Mouse (Mus musculus) megakaryocyte, embryonic 14.5 days (primary cell): ENCODE data around the gene Cd5.

Experiments used
- FLI1 ChIP-seq: IDR thresholded peaks from 2 replicates; pipeline ENCODE4 v1.6.1; 2012; ENCODE audit warnings: low read length, inconsistent platforms, mixed read lengths
- GATA1 ChIP-seq: IDR thresholded peaks from 3 replicates; pipeline ENCODE4 v1.6.1; 2012; ENCODE audit warnings: mixed read lengths, low read length, inconsistent platforms, borderline replicate concordance

GRCm38 (mm10) chr19:10752106-10752505 lies 13.3 kb upstream of the Cd5 start:
- TF ChIP-seq GATA1 (no peak), FLI1 (no peak)
